Mouse (Mus musculus) midbrain, embryonic 13.5 days (tissue): ENCODE data around the gene Gm17359. TPM values are rescaled to one million over a fixed set of nuclear protein-coding genes. Genes with fewer than 3 reads are reported as not detected.

Experiments
- ATAC-seq: fragments of 200-750 bp; cut with Nextera tagmentation; 2 replicates; pipeline ENCODE4 v1.8.0; 2017; ENCODE audit warnings: mild to moderate bottlenecking, moderate TSS enrichment, moderate library complexity
- H3K27ac ChIP-seq: fragments of 300-500 bp; sonication (generic); 2 replicates; pipeline ENCODE4 v1.5.1; 2015; ENCODE audit warnings: inconsistent platforms, mild to moderate bottlenecking, moderate library complexity
- H3K27me3 ChIP-seq: fragments of 300-500 bp; sonication (generic); 2 replicates; pipeline ENCODE4 v1.6.1; 2015; ENCODE audit warnings: mild to moderate bottlenecking, inconsistent platforms
- H3K36me3 ChIP-seq: fragments of 300-500 bp; sonication (generic); 2 replicates; pipeline ENCODE4 v1.6.1; 2015; ENCODE audit warnings: mild to moderate bottlenecking, inconsistent platforms
- H3K4me1 ChIP-seq: fragments of 300-500 bp; sonication (generic); replicated peaks from 2 replicates; pipeline ENCODE4 v1.6.1; 2015; ENCODE audit warnings: inconsistent platforms
- H3K4me2 ChIP-seq: fragments of 300-500 bp; sonication (generic); replicated peaks from 2 replicates; pipeline ENCODE4 v1.6.1; 2015; ENCODE audit warnings: moderate library complexity, mild to moderate bottlenecking, inconsistent platforms
- H3K4me3 ChIP-seq: fragments of 300-500 bp; sonication (generic); replicated peaks from 2 replicates; pipeline ENCODE4 v1.5.1; 2015; ENCODE audit warnings: mild to moderate bottlenecking, inconsistent platforms
- H3K9ac ChIP-seq: fragments of 300-500 bp; sonication (generic); replicated peaks from 2 replicates; pipeline ENCODE4 v1.6.1; 2015; ENCODE audit warnings: mild to moderate bottlenecking, inconsistent platforms
- H3K9me3 ChIP-seq: fragments of 300-500 bp; sonication (generic); 2 replicates; pipeline ENCODE4 v1.6.1; 2016; ENCODE audit warnings: mild to moderate bottlenecking, inconsistent platforms
- WGBS: fragments of 180-500 bp; shearing (Covaris S2); methylation state at CpG from one replicate; pipeline ENCODE4 v1.1.7; 2015; 5-methylcytosine and 5-hydroxymethylcytosine counted together
- polyA plus RNA-seq: library from polyadenylated mRNA; unstranded; fragments of >200 nt; fragmentation: Nextera tagmentation; extraction: Ambion mirVana; gene quantifications from 2 replicates; pipeline ENCODE4 v1.2.1, GENCODE M21; 2015

Gene Gm17359
- polyA plus RNA-seq, 1 experiment from 2014 or later = not detected

DNA sequence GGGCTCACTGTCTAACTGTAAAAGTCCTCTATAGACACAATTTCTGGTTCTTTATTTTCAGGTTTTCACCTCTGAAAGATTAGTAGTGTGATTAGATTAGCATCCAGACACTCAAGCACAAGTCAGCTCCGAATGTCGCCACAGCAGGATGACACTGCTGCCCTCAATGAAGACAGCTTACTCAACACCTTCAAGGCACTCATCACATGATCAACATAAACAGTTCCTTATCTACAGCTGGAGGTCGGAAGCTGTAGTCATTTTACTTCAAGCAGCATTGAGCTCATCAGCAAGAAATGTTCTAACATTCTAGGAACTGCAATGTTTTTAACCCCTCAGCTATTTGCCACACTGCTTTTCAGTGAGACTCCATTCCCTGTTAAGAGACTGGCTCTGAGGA is 155.2 kb downstream of the Gm17359 start:
- no peak for ATAC-seq
- Histone ChIP-seq H3K4me3 (no peak overlapping the region), H3K9ac (no peak overlapping the region), H3K4me1 (no peaks in the 10 kb centered on the region), H3K9me3 (no peaks in the 10 kb centered on the region), H3K4me2 (no peak overlapping the region), H3K27me3 (no peaks in the 10 kb centered on the region), H3K27ac (no peak overlapping the region), H3K36me3 (peaks cover 61% of the 10 kb centered on the region)
- 91% methylated on average over 3 of the region's 3 CpGs for WGBS

DNA sequence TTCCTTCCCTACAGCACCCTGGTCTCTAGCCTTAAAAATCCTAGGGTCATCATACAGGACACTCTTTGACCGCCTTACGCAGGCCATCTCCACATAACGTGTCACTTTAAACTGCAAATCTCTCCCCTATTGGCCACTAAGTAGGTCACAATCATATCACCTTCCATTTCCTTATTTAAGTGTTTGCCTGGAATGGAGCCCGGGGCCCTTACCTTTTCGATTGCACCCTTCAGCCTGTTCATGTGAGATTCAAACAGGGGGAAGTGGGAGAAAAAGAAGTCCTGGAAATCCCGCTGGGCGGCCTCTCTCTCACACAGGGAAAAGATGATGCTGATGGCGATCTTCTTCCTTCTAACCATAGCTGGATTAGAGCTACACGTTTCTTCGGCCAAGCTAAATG is 156.6 kb downstream of the Gm17359 start:
- peaks cover 55% of the 10 kb centered on the region for H3K36me3 ChIP-seq

DNA sequence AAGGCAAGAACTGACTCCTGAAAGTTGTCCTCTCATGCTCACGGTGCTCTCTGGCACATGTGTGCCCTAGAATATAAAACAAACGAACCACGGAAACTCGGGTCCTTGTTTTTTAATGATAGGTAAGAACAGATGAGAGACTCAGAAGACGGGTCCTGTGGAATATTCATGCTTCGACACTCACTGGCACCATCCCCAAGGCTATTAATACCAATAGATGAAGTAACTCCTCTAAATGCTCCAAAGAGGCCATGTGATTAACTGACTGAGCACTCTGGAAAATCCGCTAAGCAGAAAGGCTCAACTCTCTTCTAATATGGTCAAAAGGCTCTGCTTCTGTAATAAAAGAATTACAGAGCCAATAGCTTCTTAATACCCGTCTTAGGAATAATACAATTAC is 157.6 kb downstream of the Gm17359 start:
- no peak overlapping the region for H3K27ac ChIP-seq
- no peak overlapping the region for H3K4me2 ChIP-seq
- no peak for ATAC-seq
- no peaks in the 10 kb centered on the region for H3K27me3 ChIP-seq
- H3K4me3 ChIP-seq = no peak overlapping the region
- H3K9me3 ChIP-seq = no peaks in the 10 kb centered on the region
- 78% methylated on average over 8 of the region's 8 CpGs for WGBS
- H3K9ac ChIP-seq = no peak overlapping the region
- H3K36me3 ChIP-seq = peaks cover 47% of the 10 kb centered on the region
- H3K4me1 ChIP-seq = no peaks in the 10 kb centered on the region

More for the DNA sequence above, 156.6 kb downstream of the Gm17359 start:
- Histone ChIP-seq H3K9me3 (no peaks in the 10 kb centered on the region), H3K27ac (no peak overlapping the region), H3K27me3 (no peaks in the 10 kb centered on the region), H3K4me1 (no peaks in the 10 kb centered on the region), H3K4me2 (no peak overlapping the region), H3K4me3 (no peak overlapping the region), H3K9ac (no peak overlapping the region)
- ATAC-seq = no peak
- 95% methylated on average over 10 of the region's 10 CpGs for WGBS

DNA sequence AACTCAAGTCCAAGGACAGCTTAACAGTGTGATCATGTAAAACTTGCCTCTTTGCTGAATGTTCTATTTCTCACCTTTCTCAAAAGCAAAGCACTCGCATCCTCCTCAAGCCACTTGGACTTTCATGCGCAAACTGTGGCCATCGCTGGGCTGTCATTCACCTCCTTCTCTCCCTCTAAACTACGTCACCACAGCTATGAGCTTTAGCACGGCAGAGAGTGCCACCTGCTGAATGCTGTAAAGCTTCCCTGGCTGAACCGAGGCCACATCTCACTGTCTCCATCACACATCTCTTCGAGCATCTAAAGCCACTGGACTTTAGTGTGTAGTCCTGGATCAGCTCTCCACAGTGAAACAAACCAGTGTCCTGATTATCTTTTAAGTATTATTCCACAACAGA is 158.7 kb downstream of the Gm17359 start:
- no peak for ATAC-seq
- WGBS = 73% methylated on average over 7 of the region's 7 CpGs

DNA sequence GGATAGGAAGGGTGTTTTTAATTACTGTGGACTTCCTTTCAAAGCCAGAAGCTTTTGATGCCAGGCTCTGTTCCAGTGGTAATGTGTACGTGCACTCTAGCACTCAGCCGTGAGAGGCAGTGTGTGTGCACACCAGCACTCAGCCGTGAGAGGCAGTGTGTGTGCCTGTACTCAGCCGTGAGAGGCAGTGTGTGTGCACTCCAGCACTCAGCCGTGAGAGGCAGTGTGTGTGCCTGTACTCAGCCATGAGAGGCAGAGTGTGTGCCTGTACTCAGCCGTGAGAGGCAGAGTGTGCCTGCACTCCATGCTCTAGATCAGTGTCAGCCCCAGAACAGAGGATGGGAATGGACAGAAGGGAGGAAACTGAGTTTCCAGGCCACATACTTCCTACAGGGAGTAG is 160.2 kb downstream of the Gm17359 start:
- Histone ChIP-seq H3K9ac (no peak overlapping the region), H3K4me1 (no peaks in the 10 kb centered on the region), H3K4me3 (no peak overlapping the region), H3K9me3 (no peaks in the 10 kb centered on the region), H3K36me3 (peaks cover 46% of the 10 kb centered on the region), H3K27me3 (no peaks in the 10 kb centered on the region), H3K27ac (no peak overlapping the region), H3K4me2 (no peak overlapping the region)
- WGBS = 85% methylated on average over 6 of the region's 6 CpGs
- no peak for ATAC-seq

More for the DNA sequence above, 158.7 kb downstream of the Gm17359 start:
- no peak overlapping the region for H3K4me2 ChIP-seq
- H3K36me3 ChIP-seq = peaks cover 51% of the 10 kb centered on the region
- no peak overlapping the region for H3K27ac ChIP-seq
- H3K9me3 ChIP-seq = no peaks in the 10 kb centered on the region
- H3K4me3 ChIP-seq = no peak overlapping the region
- H3K27me3 ChIP-seq = no peaks in the 10 kb centered on the region
- no peak overlapping the region for H3K9ac ChIP-seq
- no peaks in the 10 kb centered on the region for H3K4me1 ChIP-seq

DNA sequence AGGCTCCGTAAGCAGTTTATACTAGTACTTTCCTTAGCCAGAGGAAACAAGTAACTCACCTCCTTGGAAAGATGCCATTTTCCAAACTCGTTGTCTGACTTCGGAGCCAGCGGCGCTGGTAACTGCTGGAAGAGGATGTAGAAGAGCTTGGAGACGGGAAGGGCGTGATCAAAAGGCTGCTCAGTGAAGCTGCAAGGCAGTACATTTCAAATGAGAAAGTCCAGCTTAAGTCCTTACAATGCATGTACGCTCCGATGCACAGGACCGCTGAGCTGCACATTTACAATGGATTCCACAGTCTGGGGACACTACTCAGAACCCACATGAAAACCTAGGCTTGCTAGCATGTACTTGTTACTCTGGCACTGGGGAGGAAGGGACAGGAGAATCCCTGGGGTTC is 163.8 kb downstream of the Gm17359 start:
- Histone ChIP-seq H3K36me3 (peaks cover 26% of the 10 kb centered on the region), H3K4me1 (no peaks in the 10 kb centered on the region), H3K27me3 (no peaks in the 10 kb centered on the region), H3K4me2 (no peak overlapping the region), H3K4me3 (no peak overlapping the region), H3K27ac (no peak overlapping the region), H3K9me3 (no peaks in the 10 kb centered on the region), H3K9ac (no peak overlapping the region)
- 23% methylated on average over 10 of the region's 10 CpGs for WGBS
- no peak; the same call in 1 of the 2 replicates for ATAC-seq

DNA sequence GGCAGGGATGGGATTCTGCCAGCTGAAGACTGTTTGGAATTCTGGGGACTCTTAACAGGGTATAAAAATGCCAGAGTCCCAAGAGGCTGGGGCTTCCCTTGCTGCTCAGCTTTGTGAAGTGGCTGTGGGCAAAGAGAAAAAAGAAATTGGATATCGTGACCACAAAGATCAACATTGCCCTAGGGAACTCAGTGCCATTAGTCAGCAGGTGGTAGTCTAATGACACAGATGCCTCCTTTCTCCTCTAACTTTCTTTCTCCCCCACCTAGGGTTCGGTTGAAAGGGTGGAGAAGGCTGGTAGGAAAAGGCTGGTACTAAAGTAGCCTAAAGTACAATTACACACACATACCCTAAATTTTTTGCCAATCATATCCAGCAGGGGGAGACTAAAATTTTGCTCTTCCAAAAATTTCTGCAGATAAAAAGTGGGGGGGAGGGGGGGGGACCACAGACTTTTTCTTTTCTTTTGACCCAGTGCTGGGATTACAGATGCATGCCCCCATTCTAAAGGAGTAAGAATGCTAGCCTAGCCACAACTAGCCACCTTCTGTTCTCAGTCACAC is 164.8 kb downstream of the Gm17359 start:
- no peak overlapping the region for H3K27ac ChIP-seq
- H3K36me3 ChIP-seq = peaks cover 30% of the 10 kb centered on the region
- H3K9ac ChIP-seq = no peak overlapping the region
- ATAC-seq = no peak
- 71% methylated on average over 2 of the region's 2 CpGs for WGBS
- H3K4me1 ChIP-seq = no peaks in the 10 kb centered on the region
- no peak overlapping the region for H3K4me3 ChIP-seq
- no peaks in the 10 kb centered on the region for H3K27me3 ChIP-seq
- H3K4me2 ChIP-seq = no peak overlapping the region
- H3K9me3 ChIP-seq = no peaks in the 10 kb centered on the region

Other genes with a start within 250 kb of the Gm17359 start
- 7.8 and 8.9 TPM in 2 replicates for gene Rapgef2, start 50.1 kb upstream of the Gm17359 start, polyA plus RNA-seq
- 6.1 and 6.2 TPM in 2 replicates for gene Fnip2, start 231.1 kb downstream of the Gm17359 start, polyA plus RNA-seq